Mouse (Mus musculus) adrenal gland, postnatal 14 days (tissue): ENCODE measurements at regions not wholly inside any gene's neighbourhood (a gene's known extent, or its start where the extent isn't known, plus 50 kb on each side); places are given as distances from the start of the nearest gene placed in this dataset.

Experiments used
- DNase-seq: peaks from one replicate; pipeline ENCODE4 v3.0.0; 2021; ENCODE audit warnings: mixed read lengths

DNA sequence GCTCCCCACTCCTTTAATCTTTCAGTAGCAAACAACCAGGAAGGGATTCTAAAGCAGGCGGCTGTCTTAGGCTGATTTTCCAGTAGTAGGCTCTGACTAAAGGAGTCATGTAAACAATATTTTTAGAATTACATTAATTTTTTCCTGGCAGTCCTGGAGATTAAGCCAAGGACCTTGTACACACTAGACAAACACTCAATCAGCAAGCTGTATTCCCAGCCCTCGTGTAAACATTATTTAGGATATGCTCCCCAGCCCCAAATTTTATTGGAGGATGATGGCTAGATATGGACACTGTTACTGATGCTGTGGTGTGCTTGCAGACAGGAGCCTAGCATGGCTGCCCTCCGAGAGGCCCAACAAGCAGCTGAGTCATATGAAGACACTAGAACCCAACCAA lies 56.6 kb upstream of the Chd6 start:
- DNase-seq, result no peak

DNA sequence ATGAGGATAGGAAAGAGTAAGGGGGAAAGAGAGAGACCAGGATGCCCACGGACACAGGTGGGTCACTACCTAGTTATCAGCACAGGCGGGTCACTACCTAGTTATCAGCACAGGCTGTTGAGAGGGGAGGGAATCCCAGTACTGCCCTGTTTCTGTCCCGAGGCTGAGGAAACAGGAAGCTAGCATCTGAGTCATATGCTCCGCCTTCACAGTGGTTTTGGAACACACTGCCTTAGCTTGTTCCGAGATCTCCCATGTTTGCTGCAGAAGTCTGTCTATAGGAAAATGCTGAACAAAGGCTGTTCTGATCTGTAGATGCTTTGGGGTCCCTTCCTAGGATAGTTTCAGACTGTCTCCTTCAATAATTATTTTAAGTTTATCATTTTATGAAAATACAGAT lies 55.4 kb upstream of the Chd6 start:
- no peak for DNase-seq
